Mouse (Mus musculus): ENCODE measurements at regions not wholly inside any gene's neighbourhood (a gene's known extent, or its start where the extent isn't known, plus 50 kb on each side); places are given as distances from the start of the nearest gene placed in this dataset.

DNA sequence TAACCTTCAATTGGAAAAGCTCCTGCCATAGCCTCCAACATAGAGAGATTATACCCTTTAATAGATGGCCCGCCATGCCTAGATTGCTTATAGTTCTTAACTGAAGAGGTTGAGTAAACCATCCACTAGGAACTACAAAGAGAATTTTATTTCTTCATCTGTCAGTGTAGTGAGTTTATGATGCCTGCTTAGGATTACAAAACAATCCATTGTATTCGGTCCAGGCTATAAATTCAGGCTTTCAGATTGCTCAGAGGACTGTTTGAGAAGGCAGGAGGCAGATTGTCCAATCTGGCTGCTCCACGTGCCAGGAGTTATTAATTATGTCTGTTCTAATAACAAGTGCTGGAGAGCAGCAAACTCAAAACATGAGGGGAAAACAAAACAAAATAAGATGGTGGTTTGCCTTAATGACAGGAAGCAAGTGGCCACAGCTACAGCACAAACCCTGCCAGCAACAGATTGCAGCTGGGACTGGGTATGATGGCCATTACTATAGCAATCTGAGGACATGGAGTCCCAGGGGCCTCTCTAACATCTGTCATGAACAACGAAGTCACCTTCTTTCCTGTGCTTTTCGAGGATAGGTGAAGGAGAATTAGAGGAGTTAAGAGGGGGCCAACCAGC lies 154.4 kb upstream of the Bcl6 start:
- Histone ChIP-seq H3K4me2 (ENCODE audit: low read depth) (no peak overlapping the region), H3K9ac (replicated peaks) (no peak overlapping the region), H3K9me3 (ENCODE audit: control insufficient read depth, low read length) (no peaks in the 10 kb centered on the region), H3K4me1 (replicated peaks; ENCODE audit: control insufficient read depth in 2 of 2, insufficient read depth in 2 of 2, low read length in 1 of 2) (no peaks in the 10 kb centered on the region), H3K4me3 (ENCODE audit: insufficient read depth in 1 of 2, low read depth in 2 of 2, low read length in 2 of 2) (no peak overlapping the region), H3K36me3 (replicated peaks; ENCODE audit: control insufficient read depth, insufficient read depth, low read depth) (no peaks in the 10 kb centered on the region), H3K27ac (no peak overlapping the region), H3K27me3 (ENCODE audit: control insufficient read depth, insufficient read depth, low read length) (no peaks in the 10 kb centered on the region)
- 42% methylated on average over 5 of the region's 5 CpGs for WGBS (ENCODE audit: insufficient replicate concordance)
- DNase-seq (ENCODE audit: low read depth in 3 of 3, low spot score in 3 of 3) = no peak
- ATAC-seq (ENCODE audit: insufficient read depth) = no peak
- no peak for TF ChIP-seq EP300 (IDR thresholded peaks at IDR 0.05; ENCODE audit: low read depth)
- no peak for TF ChIP-seq CTCF (IDR thresholded peaks at IDR 0.05; ENCODE audit: low read depth)

- TF ChIP-seq EP300 (IDR thresholded peaks at IDR 0.05; ENCODE audit: low read depth) = no peak
- TF ChIP-seq CTCF (IDR thresholded peaks at IDR 0.05; ENCODE audit: low read depth) = no peak
- WGBS (ENCODE audit: insufficient replicate concordance) = 65% methylated on average over 3 of the region's 3 CpGs
- Histone ChIP-seq H3K36me3 (replicated peaks; ENCODE audit: control insufficient read depth, insufficient read depth, low read depth) (no peaks in the 10 kb centered on the region), H3K27me3 (ENCODE audit: control insufficient read depth, insufficient read depth, low read length) (no peaks in the 10 kb centered on the region), H3K27ac (no peak overlapping the region), H3K4me3 (ENCODE audit: insufficient read depth in 1 of 2, low read depth in 2 of 2, low read length in 2 of 2) (no peak overlapping the region), H3K4me1 (replicated peaks; ENCODE audit: control insufficient read depth in 2 of 2, insufficient read depth in 2 of 2, low read length in 1 of 2) (no peaks in the 10 kb centered on the region), H3K4me2 (ENCODE audit: low read depth) (no peak overlapping the region), H3K9me3 (ENCODE audit: control insufficient read depth, low read length) (no peaks in the 10 kb centered on the region), H3K9ac (replicated peaks) (no peak overlapping the region)
- ATAC-seq (ENCODE audit: insufficient read depth) (no peak), DNase-seq (ENCODE audit: low read depth in 3 of 3, low spot score in 3 of 3) (no peak)
Measured at GRCm38 (mm10) chr16:24139109-24139508, 150.5 kb upstream of the Bcl6 start.

DNA sequence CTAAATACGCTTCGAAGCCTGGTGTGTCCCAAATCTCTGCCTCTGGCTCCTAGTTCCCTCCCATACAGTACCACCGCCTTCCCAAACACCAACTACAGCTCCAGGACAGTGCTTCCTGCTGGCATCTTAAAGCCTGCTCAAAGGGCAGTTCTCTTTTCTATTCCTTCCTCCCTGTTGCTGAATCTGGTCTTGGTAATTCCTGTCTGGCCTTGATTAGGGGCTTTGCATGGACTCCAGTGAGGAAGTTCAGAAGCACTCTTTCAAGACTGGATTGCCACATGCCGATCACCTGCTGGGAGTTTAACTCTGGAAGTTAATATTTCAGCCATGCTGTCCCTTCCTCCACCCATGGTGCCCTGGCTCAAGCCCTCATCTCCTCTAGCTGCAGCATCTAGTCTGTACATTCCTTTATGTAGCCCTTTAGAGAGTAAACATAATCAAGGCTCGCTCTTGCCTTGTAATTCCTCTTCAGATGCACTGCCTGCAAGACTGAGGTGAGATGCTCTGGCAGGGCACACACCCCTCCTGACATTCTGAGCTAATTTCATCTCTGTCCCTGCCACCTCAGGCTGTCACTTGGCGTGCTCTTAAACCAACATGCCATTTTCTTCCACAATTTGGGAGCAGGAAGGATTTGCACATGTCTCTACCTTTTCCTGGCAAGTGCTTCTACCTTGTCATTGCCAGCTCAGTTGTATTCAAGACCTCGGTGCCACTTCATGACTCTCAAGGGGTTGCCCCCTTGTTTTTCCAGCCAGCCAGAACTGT lies 148.8 kb upstream of the Bcl6 start:
- H3K4me3 ChIP-seq (ENCODE audit: insufficient read depth in 1 of 2, low read depth in 2 of 2, low read length in 2 of 2) = no peak overlapping the region
- ATAC-seq (ENCODE audit: insufficient read depth) = no peak

GRCm38 (mm10) chr16:24136483-24137148 lies 148.0 kb upstream of the Bcl6 start:
- H3K27ac ChIP-seq = no peak overlapping the region
- H3K4me2 ChIP-seq (ENCODE audit: low read depth) = no peak overlapping the region
- no peaks in the 10 kb centered on the region for H3K36me3 ChIP-seq (replicated peaks; ENCODE audit: control insufficient read depth, insufficient read depth, low read depth)
- H3K4me1 ChIP-seq (replicated peaks; ENCODE audit: control insufficient read depth in 2 of 2, insufficient read depth in 2 of 2, low read length in 1 of 2) = no peaks in the 10 kb centered on the region
- H3K9me3 ChIP-seq (ENCODE audit: control insufficient read depth, low read length) = no peaks in the 10 kb centered on the region
- H3K27me3 ChIP-seq (ENCODE audit: control insufficient read depth, insufficient read depth, low read length) = no peaks in the 10 kb centered on the region
- TF ChIP-seq CTCF (IDR thresholded peaks at IDR 0.05; ENCODE audit: low read depth) = no peak
- no peak for TF ChIP-seq EP300 (IDR thresholded peaks at IDR 0.05; ENCODE audit: low read depth)
- ATAC-seq (ENCODE audit: insufficient read depth) (no peak), DNase-seq (ENCODE audit: low read depth in 3 of 3, low spot score in 3 of 3) (no peak)
- no peak overlapping the region for H3K9ac ChIP-seq (replicated peaks)
- WGBS (ENCODE audit: insufficient replicate concordance) = 29% methylated on average over 5 of the region's 5 CpGs
- no peak overlapping the region for H3K4me3 ChIP-seq (ENCODE audit: insufficient read depth in 1 of 2, low read depth in 2 of 2, low read length in 2 of 2)

More for the DNA sequence above, 148.8 kb upstream of the Bcl6 start:
- no peaks in the 10 kb centered on the region for H3K9me3 ChIP-seq (ENCODE audit: control insufficient read depth, low read length)
- no peaks in the 10 kb centered on the region for H3K27me3 ChIP-seq (ENCODE audit: control insufficient read depth, insufficient read depth, low read length)
- no peak for TF ChIP-seq EP300 (IDR thresholded peaks at IDR 0.05; ENCODE audit: low read depth)
- no peak for TF ChIP-seq CTCF (IDR thresholded peaks at IDR 0.05; ENCODE audit: low read depth)
- DNase-seq (ENCODE audit: low read depth in 3 of 3, low spot score in 3 of 3) = no peak
- no peak overlapping the region for H3K27ac ChIP-seq
- no peaks in the 10 kb centered on the region for H3K4me1 ChIP-seq (replicated peaks; ENCODE audit: control insufficient read depth in 2 of 2, insufficient read depth in 2 of 2, low read length in 1 of 2)
- H3K9ac ChIP-seq (replicated peaks) = no peak overlapping the region
- H3K4me2 ChIP-seq (ENCODE audit: low read depth) = no peak overlapping the region
- 53% methylated on average over 7 of the region's 7 CpGs for WGBS (ENCODE audit: insufficient replicate concordance)
- no peaks in the 10 kb centered on the region for H3K36me3 ChIP-seq (replicated peaks; ENCODE audit: control insufficient read depth, insufficient read depth, low read depth)

- no peak for ATAC-seq (ENCODE audit: insufficient read depth)
- WGBS (ENCODE audit: insufficient replicate concordance) = 69% methylated on average over 5 of the region's 5 CpGs
- H3K4me3 ChIP-seq (ENCODE audit: insufficient read depth in 1 of 2, low read depth in 2 of 2, low read length in 2 of 2) = no peak overlapping the region
- H3K27me3 ChIP-seq (ENCODE audit: control insufficient read depth, insufficient read depth, low read length) = no peaks in the 10 kb centered on the region
- no peak for TF ChIP-seq EP300 (IDR thresholded peaks at IDR 0.05; ENCODE audit: low read depth)
- no peak for TF ChIP-seq CTCF (IDR thresholded peaks at IDR 0.05; ENCODE audit: low read depth)
- no peaks in the 10 kb centered on the region for H3K4me1 ChIP-seq (replicated peaks; ENCODE audit: control insufficient read depth in 2 of 2, insufficient read depth in 2 of 2, low read length in 1 of 2)
- no peak overlapping the region for H3K27ac ChIP-seq
- H3K9ac ChIP-seq (replicated peaks) = no peak overlapping the region
- DNase-seq (ENCODE audit: low read depth in 3 of 3, low spot score in 3 of 3) = no peak
- no peaks in the 10 kb centered on the region for H3K36me3 ChIP-seq (replicated peaks; ENCODE audit: control insufficient read depth, insufficient read depth, low read depth)
- H3K9me3 ChIP-seq (ENCODE audit: control insufficient read depth, low read length) = no peaks in the 10 kb centered on the region
- H3K4me2 ChIP-seq (ENCODE audit: low read depth) = no peak overlapping the region
Measured at GRCm38 (mm10) chr16:24135841-24136240, 147.2 kb upstream of the Bcl6 start.

Data from liver, embryonic 14.5 days (tissue).